Mouse (Mus musculus): ENCODE measurements at regions not wholly inside any gene's neighbourhood (a gene's known extent, or its start where the extent isn't known, plus 50 kb on each side); places are given as distances from the start of the nearest gene placed in this dataset.
"Not testable (repeated sequence)": the region's sequence is repeated elsewhere in the genome, so short reads cannot be mapped to it uniquely, and the experiment has no call there.

DNA sequence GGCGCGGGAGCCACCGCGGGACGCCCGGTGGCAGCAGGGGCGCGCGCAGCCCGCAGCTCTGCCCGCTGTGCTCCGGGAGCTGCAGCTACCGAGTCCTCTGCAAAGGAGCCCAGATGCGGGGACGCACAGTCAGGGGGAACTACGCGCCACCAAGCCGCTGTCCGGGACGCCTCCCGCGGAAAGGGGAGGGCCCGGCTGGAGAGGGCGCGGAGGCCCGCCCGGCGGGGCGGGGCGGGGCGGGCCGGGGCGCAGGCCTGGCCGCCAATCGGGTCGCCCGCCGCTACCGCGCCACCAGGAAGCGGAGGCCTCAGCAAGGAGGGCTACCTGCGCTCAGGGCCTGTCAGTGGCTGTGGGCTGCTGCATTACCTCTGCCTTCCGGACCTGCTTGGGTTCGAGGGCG, 1156.9 kb downstream of the Gm10330 start:
- H3K9me3 ChIP-seq; H3K27ac ChIP-seq; H3K36me3 ChIP-seq; H3K4me1 ChIP-seq; H3K9ac ChIP-seq; H3K27me3 ChIP-seq; H3K4me2 ChIP-seq; ATAC-seq (ENCODE audit: insufficient number of reproducible peaks, low FRiP score, low TSS enrichment, low read depth): not testable (repeated sequence)
- H3K4me3 ChIP-seq: 0 out of 2 replicates have a peak overlapping the region, but pooled peaks have one; percentile 11
- no CpG with 5 or more reads among the region's 45 CpGs for WGBS
